Mouse (Mus musculus) adrenal gland, postnatal 36 days (tissue): Measurements from ENCODE around the gene Sox6. TPM values are rescaled to one million over a fixed set of nuclear protein-coding genes. Genes with fewer than 3 reads are reported as not detected.
"Not testable (repeated sequence)": the region's sequence is repeated elsewhere in the genome, so short reads cannot be mapped to it uniquely, and the experiment has no call there.

ENCODE experiments used
- DNase-seq, 2 experiments: peaks; one replicate each; pipeline ENCODE4 v3.0.0; 2021; ENCODE audit warnings: mixed read lengths in 1 of 2
- long read RNA-seq, 2 experiments: library from polyadenylated mRNA; stranded (forward); transcript quantifications; one replicate each; pipeline ENCODE4 v2.0.0; 2021; ENCODE audit warnings: borderline sequencing depth in 2 of 2
- total RNA-seq, 2 experiments: library from RNA; stranded (reverse); gene quantifications; 2 replicates each; pipeline ENCODE4 v1.2.3; 2021

Sox6 gene
- 10 to 100 TPM; 11.5 to 15.7 TPM for total RNA-seq
- long read RNA-seq, experiment 1, partial matches to known transcripts = 2 of 3 reads
- long read RNA-seq, experiment 1, other reads (novel, unspliced or antisense) = 1 of 3 reads
- long read RNA-seq, experiment 2 = 0 reads

GRCm38 (mm10) chr7:116038511-116038910 lies at the start of gene Sox6:
Gene Sox6, minus strand, starts transcription at chr7:116038796.
- DNase-seq = no peak

DNA sequence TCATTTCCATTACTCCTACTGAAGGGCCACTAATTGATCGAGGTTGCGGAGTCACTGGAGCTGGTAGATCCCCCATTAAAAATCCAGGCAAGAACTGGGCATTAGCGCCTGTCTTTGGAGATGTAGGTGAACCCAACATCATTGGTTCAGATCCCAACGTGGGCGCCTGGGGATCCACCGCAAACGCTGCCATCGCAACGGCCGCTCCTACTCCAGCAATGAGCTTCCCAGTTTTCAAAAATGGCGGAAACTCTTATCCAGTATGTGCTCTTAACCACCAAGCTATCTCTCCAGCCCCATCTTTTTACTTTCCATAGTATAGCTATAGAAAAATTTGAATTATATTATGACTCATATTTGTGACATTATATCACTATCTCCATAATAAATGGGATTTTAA lies 45.8 kb upstream of the Sox6 start, which contains the start of gene Gm4353:
TSS of gene Gm4353 (minus strand) at position 270 of the 400 bp plus-strand sequence.
- DNase-seq = not testable (repeated sequence)

DNA sequence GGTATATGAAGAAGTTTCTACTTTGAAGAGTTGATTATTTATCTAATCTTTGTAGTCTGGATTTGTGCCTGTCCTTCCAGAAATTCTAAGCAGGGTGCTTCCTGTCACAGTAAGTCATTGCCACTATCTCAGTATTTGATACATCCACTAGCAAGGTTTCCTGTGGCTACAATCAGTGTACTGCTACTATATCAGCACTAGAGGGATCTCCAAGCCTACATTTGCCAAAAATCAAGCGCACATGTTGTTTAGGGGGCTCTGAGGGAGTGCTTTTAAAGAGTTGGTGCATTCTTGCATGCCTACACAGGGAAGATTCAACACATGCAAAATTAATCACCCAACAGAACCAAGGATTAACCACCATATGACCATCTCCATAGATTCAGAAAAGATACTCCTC lies 22.1 kb upstream of the Sox6 start:
- no peak for DNase-seq

DNA sequence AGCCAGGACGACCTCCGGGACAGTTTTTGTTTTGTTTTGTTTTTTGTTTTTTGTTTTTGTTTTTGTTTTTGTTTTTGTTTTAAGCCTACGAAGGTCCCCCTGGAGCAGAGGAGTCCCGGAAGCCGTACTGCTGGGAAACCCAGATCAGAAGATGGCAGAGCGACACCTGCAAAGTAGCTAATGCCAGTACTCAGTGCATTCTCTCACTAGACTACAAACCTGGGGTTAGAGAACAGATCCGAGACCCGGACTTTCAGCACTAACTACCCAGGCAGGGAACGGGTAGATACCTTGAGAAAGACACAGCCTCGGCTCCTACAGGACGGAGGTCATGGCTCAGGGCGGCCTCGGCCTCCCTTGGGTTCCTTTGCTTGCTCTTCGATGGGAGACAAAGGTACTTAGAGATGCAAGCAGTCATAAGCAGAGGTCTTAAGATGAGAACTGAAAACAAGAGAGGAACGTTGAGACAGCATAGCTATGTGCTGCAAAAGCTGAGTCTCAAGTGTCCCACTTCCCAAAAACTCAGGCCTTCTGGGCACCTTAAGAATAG lies 1.9 kb upstream of the Sox6 start:
- no peak for DNase-seq

- DNase-seq = peak; percentile 87 to 88
These were observed 1.2 kb upstream of the Sox6 start for GRCm38 (mm10) chr7:116039538-116040466.

- DNase-seq = no peak
These were observed 571 bp upstream of the Sox6 start, which contains the start of gene 1110004F10Rik for GRCm38 (mm10) chr7:116039196-116039537. Gene 1110004F10Rik, plus strand, starts transcription at chr7:116039397.

DNA sequence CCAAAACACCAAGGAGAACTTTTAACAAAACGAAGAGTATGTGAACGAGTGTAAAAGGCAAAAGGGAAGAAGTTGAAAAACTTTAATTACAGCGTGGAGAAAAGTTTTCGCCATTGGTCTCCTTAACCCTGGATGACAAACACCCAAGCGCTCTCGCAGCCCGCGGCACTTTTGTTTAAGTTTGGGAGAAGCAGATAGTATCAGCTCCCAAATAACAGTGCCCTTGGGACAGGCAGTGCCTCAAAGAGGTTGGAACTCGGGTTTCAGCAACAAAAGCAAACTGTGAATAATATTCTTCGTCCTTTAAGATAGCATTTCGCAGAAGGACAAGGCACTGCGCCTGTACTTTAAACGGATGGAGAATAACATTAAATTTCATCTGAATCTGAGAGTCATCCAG lies 572 bp downstream of the Sox6 start:
- DNase-seq = no peak

DNA sequence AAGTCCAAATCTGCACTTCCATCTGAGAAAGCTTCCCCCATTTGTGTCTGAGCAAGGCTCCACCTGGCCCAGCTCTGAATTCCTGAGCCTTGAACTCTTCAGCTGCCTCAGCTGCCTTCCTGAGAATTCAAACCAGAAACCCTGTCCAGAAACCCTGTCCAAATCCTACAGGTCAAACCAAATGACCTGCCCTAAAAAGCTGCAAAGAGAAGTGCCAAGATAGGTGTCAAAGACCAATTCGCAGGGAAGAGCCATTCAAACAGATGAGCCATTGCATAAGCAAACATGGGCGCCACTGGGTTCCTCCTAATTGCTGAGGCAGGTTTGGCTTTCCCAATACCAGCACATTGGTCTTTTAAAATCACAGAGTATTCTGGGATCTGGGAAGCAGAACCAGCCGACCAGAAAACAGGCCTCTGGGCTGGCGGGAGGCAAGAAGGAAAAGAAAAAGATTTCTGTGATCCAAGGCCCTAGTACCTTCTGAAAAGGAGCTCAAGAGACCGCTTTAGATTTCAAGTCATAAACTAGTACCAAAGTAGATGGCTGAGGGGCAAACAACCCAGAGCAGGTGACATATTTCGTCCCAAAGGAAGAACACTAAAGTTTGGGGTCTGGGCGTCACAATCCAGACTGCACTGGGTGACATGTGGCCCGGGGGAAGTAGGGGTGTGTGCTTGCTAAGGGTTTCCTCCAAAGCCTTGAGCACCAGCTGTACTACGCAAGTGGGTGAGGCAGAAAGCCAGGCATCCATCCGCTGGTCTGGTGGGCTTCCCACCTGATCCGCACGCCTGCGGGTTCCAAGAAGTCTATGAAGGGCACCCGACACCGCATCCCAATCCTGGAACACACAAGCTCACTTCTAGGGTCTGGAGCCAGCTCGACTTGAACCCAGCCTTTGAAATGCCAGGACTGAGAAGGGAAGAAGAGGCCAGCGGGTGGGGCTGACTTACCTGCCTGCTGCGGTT lies 1.7 kb downstream of the Sox6 start:
- no peak for DNase-seq

DNA sequence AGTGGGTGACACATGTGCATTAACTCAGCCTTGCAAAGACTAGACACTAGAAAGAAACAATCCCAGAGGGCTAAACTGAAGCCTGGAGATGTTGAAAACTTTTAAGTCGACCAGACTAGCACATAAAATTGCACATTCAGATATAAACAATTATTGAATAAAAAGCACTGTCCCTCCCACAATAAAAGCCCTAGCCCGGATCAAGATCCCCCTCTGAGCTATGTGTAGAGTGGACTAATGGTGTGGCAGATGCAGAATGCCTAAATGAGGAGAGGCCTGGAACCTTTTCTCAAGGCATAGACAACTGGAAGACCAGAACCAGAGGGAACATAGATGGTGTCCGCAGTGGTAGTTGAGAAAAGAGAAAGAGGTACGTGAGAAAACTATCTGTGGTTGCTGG lies 3.1 kb downstream of the Sox6 start:
- DNase-seq = no peak

DNA sequence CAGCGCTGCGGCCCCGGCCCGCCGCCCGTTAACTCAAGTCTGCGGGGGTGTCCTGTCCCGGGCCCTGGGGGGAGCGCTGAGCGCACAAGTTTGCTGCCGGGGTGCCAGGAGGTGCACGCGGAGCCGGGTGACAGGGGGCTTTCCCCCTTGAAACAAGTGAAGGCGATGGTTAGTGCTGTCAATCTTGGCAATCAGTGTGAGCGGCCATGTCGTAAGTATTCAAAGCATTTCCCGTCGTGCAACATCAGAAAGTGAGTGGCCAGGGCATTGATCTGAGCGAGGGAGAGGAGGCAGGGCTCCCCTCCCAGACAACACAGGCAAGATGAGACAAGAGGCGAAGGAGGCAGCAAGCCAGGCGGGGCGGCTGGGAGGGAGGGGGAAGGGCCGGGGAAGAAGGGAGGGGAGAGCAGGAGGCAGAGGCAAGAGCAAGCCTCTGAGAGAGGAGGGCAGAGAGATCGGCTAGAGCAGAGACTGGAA lies 4.3 kb downstream of the Sox6 start:
- DNase-seq = peak; percentile 45 to 71

- peak; percentile 64 to 74 for DNase-seq
These were observed 5.0 kb downstream of the Sox6 start for GRCm38 (mm10) chr7:116033371-116034241.

GRCm38 (mm10) chr7:116032596-116033307 lies 5.8 kb downstream of the Sox6 start:
- DNase-seq = peak; percentile 71 to 80

DNA sequence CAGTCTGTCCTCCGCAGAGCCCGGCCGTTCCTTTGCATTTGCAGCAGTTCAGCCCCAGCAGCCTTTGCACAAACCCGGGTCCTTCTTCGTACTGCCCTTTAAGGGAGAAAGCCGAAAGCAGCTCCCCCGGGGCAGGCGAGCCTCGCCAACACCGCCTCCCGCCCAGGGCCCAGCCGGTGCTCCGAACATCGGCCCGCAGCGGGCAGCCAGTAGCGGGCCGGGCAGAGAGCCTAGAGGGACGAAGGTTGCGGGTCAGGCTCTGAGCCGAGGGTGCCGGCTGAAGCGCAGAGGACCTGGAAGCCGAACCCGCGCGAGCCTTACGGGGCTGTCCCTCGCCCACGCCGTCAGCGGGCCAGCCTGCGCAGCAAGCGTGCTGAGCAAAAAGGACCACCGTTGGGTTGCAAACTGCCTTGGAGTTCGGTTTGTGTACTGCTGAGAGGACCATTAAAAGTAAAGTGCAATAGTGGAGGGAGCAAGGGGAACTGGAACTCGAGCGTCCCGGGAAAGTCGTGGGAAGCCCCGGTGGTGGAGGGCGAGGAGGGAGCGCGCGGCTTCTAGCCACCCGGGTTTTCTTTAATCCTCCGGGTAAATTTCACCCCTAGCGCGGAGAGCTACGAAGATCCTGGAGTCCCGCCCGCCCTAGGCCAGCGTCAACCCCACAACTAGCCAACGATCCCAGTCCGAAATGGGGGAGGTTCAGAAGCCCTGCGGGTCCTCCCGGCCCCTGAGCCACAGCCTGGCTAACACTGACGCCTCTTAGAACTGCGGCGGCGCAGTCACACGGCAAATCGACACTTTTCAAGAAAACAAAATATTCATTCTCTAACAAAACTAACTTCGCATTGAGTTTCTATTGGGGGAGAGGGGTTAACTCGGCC lies 6.6 kb downstream of the Sox6 start:
- DNase-seq = peak; percentile 79 to 86

GRCm38 (mm10) chr7:116031388-116031717 lies 7.2 kb downstream of the Sox6 start:
- DNase-seq = no peak

GRCm38 (mm10) chr7:116030597-116031387 lies 7.8 kb downstream of the Sox6 start:
- peak in 1 of 2 experiments; percentile 51 for DNase-seq

DNA sequence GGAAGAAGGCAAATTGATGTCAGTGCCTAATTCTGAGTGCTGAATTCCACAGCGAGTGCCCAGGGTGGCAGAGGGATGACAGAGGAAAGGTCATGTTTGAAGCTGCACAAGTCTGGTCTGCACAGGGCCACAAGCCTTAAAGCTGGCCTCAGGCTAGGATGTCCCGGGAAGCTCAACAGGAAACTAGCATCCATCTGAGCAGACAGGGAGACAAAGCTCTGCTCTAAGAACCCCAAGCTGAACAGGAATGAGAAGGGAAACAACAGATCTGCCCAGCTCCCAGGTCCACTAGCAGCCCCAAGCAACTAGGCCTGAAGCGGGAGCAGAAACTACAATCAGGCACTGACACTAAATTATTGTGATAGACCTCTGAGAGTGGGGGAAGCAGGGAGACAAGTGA lies 8.6 kb downstream of the Sox6 start:
- DNase-seq = no peak

- no peak for DNase-seq
These were observed 35.9 kb downstream of the Sox6 start for GRCm38 (mm10) chr7:116002726-116003125.

GRCm38 (mm10) chr7:115988109-115988779 lies 50.4 kb downstream of the Sox6 start:
- DNase-seq = no peak
